Comparison of ENCODE assay signal across 10 mouse cellular contexts in genomic region chr3:55114313-55115065, GRCm38 (mm10). TPM values are rescaled to one million over a fixed set of nuclear protein-coding genes. Genes with fewer than 3 reads are reported as not detected.
A peak's percentile ranks its signal among the peaks of the same experiment; 100 is the strongest.
DNase-seq lines count a peak whose midpoint lies in the region; ATAC-seq lines count a peak whose summit lies in the region.
"Had no signal": no experiment of that assay in that cellular context is flagged by ENCODE, and none has a peak within 500 bp of the region (broad histone marks: within the 10 kb centered on the region; RNA-seq: fewer than 3 reads in every experiment).

No protein-coding gene starts in this region.

- ATAC-seq in megakaryocyte, adult 5-6 weeks (ENCODE audit: poor library complexity, severe bottlenecking): no peak
- ATAC-seq in heart, embryonic 15.5 days (replicated peaks; ENCODE audit: insufficient number of reproducible peaks, insufficient read depth, low FRiP score, low read depth): no peak
- no peak for ATAC-seq in erythroblast, adult 5-6 weeks (replicated peaks; ENCODE audit: low FRiP score, poor library complexity, severe bottlenecking)
- no peak for ATAC-seq in intestine, embryonic 16.5 days

- H3K36me3 ChIP-seq in megakaryocyte, embryonic 14.5 days (replicated peaks; ENCODE audit: low read length): peaks cover 36% of the 10 kb centered on the region
- peaks cover 23% of the 10 kb centered on the region for H3K36me3 ChIP-seq in heart, embryonic 15.5 days
- peaks cover 21% of the 10 kb centered on the region for H3K36me3 ChIP-seq in intestine, embryonic 16.5 days (ENCODE audit: control insufficient read depth, insufficient read depth, low read length)

- no peaks in the 10 kb centered on the region for H3K27me3 ChIP-seq in megakaryocyte, embryonic 14.5 days (replicated peaks)
- H3K27me3 ChIP-seq in heart, embryonic 15.5 days: no peaks in the 10 kb centered on the region
- H3K27me3 ChIP-seq in intestine, embryonic 16.5 days (replicated peaks; ENCODE audit: control insufficient read depth, insufficient read depth, low read length): no peaks in the 10 kb centered on the region

- H3K4me1 ChIP-seq in megakaryocyte, embryonic 14.5 days: peaks cover 53% of the 10 kb centered on the region
- H3K4me1 ChIP-seq in heart, embryonic 15.5 days (replicated peaks): peaks cover 33% of the 10 kb centered on the region
- peaks cover 23% of the 10 kb centered on the region for H3K4me1 ChIP-seq in intestine, embryonic 16.5 days (ENCODE audit: control insufficient read depth, insufficient read depth, low read length)

- WGBS in heart, embryonic 15.5 days: 42% methylated on average over 7 of the region's 7 CpGs
- 53% methylated on average over 7 of the region's 7 CpGs for WGBS in intestine, embryonic 16.5 days

- H3K4me2 ChIP-seq in heart, embryonic 15.5 days: no peak overlapping the region
- no peak overlapping the region for H3K4me2 ChIP-seq in intestine, embryonic 16.5 days (ENCODE audit: low read depth, low read length)

- no peak overlapping the region for H3K9ac ChIP-seq in heart, embryonic 15.5 days
- H3K9ac ChIP-seq in intestine, embryonic 16.5 days (ENCODE audit: low read depth, low read length): no peak overlapping the region
- H3K9ac ChIP-seq: hindbrain, embryonic 14.5 days had no signal

- peak overlapping the region; percentile 76 for H3K4me3 ChIP-seq in megakaryocyte, embryonic 14.5 days (replicated peaks)
- no peak overlapping the region for H3K4me3 ChIP-seq in heart, embryonic 15.5 days
- no peak overlapping the region for H3K4me3 ChIP-seq in intestine, embryonic 16.5 days (ENCODE audit: low read length)

- DNase-seq in adrenal gland, postnatal 14 days: peak; percentile 38
- DNase-seq in adrenal gland, adult (ENCODE audit: inconsistent age in 2 of 2, low spot score in 1 of 2): no peak
- no peak for DNase-seq in layer of hippocampus, postnatal 36 days

- 0 out of 2 replicates have a peak overlapping the region, but pooled peaks have one; percentile 2 for H3K27ac ChIP-seq in heart, embryonic 15.5 days
- H3K27ac ChIP-seq in intestine, embryonic 16.5 days (ENCODE audit: low read length): no peak overlapping the region
- H3K27ac ChIP-seq: hindbrain, embryonic 14.5 days had no signal

- peaks cover 7% of the 10 kb centered on the region; the same call in 1 of the 2 replicates for H3K9me3 ChIP-seq in megakaryocyte, embryonic 14.5 days
- H3K9me3 ChIP-seq in heart, embryonic 15.5 days (replicated peaks): no peaks in the 10 kb centered on the region
- H3K9me3 ChIP-seq in intestine, embryonic 16.5 days (ENCODE audit: control insufficient read depth, low read length): no peaks in the 10 kb centered on the region

RNA-seq across cellular contexts. Expression of gene Spg20, which starts 2.6 kb away (rescaled TPM):
- 43.0 and 46.6 TPM in 2 replicates for total RNA-seq in adrenal gland, postnatal 14 days (2021)
- polyA plus RNA-seq in megakaryocyte, embryonic 14.5 days (2012; ENCODE audit: insufficient read depth, low replicate concordance): 2.8 and 3.4 TPM in 2 replicates
- total RNA-seq in megakaryocyte, adult 5-6 weeks (2015): 6.0 and 7.0 TPM in 2 replicates
- 8.3 and 10.1 TPM in 2 replicates for total RNA-seq in megakaryocyte, adult 5-6 weeks (2017)
- polyA plus RNA-seq in heart, embryonic 15.5 days (2015; fragmentation: Nextera tagmentation; extraction: Ambion mirVana): 29.3 and 32.7 TPM in 2 replicates
- 3.1 and 3.7 TPM in 2 replicates for total RNA-seq in erythroblast, adult 5-6 weeks (2015; ENCODE audit: low replicate concordance)
- total RNA-seq in erythroblast, adult 5-6 weeks (2017; ENCODE audit: low replicate concordance): 2.2 and 6.2 TPM in 2 replicates
- 10 to 100 TPM; 39.2 to 40.3 TPM for total RNA-seq in layer of hippocampus, postnatal 36 days (2021)
- polyA plus RNA-seq in intestine, embryonic 16.5 days (2015; fragmentation: Nextera tagmentation; extraction: Ambion mirVana): 31.1 and 34.1 TPM in 2 replicates

RNA-seq across cellular contexts. Expression of gene Ccdc169, which starts 22.6 kb away (rescaled TPM):
- 0.19 TPM in 1 of 2 replicates, not detected in the other for total RNA-seq in adrenal gland, postnatal 14 days (2021)
- polyA plus RNA-seq in megakaryocyte, embryonic 14.5 days (2012; ENCODE audit: insufficient read depth, low replicate concordance): not detected in 2 replicates
- not detected in 2 replicates for total RNA-seq in megakaryocyte, adult 5-6 weeks (2015)
- not detected in 2 replicates for total RNA-seq in megakaryocyte, adult 5-6 weeks (2017)
- polyA plus RNA-seq in heart, embryonic 15.5 days (2015; fragmentation: Nextera tagmentation; extraction: Ambion mirVana): 0.10 TPM in 1 of 2 replicates, not detected in the other
- not detected in 2 replicates for total RNA-seq in erythroblast, adult 5-6 weeks (2015; ENCODE audit: low replicate concordance)
- total RNA-seq in erythroblast, adult 5-6 weeks (2017; ENCODE audit: low replicate concordance): not detected in 2 replicates
- total RNA-seq in layer of hippocampus, postnatal 36 days (2021): under 1 TPM; 0.22 to 0.56 TPM
- polyA plus RNA-seq in intestine, embryonic 16.5 days (2015; fragmentation: Nextera tagmentation; extraction: Ambion mirVana): not detected in 2 replicates
- polyA plus RNA-seq: hindbrain, embryonic 14.5 days; spleen, adult 2 months had no signal

RNA-seq across cellular contexts. Expression of gene Ccna1, which starts 59.2 kb away (rescaled TPM):
- 0.49 and 0.89 TPM in 2 replicates for total RNA-seq in adrenal gland, postnatal 14 days (2021)
- polyA plus RNA-seq in megakaryocyte, embryonic 14.5 days (2012; ENCODE audit: insufficient read depth, low replicate concordance): not detected in 2 replicates
- not detected in 2 replicates for total RNA-seq in megakaryocyte, adult 5-6 weeks (2015)
- not detected in 2 replicates for total RNA-seq in megakaryocyte, adult 5-6 weeks (2017)
- 1.2 and 1.4 TPM in 2 replicates for polyA plus RNA-seq in heart, embryonic 15.5 days (2015; fragmentation: Nextera tagmentation; extraction: Ambion mirVana)
- not detected in 2 replicates for total RNA-seq in erythroblast, adult 5-6 weeks (2015; ENCODE audit: low replicate concordance)
- total RNA-seq in erythroblast, adult 5-6 weeks (2017; ENCODE audit: low replicate concordance): not detected in 2 replicates
- total RNA-seq in layer of hippocampus, postnatal 36 days (2021): 1 to 10 TPM; 2.6 to 3.4 TPM
- polyA plus RNA-seq in intestine, embryonic 16.5 days (2015; fragmentation: Nextera tagmentation; extraction: Ambion mirVana): 1.3 and 1.8 TPM in 2 replicates
- polyA plus RNA-seq: spleen, adult 2 months had no signal
